Mouse (Mus musculus): ENCODE measurements around the gene Gtf2i. TPM values are rescaled to one million over a fixed set of nuclear protein-coding genes. Genes with fewer than 3 reads are reported as not detected.

Gtf2i gene
- polyA plus RNA-seq, 1 experiment from 2014 or later: 127 TPM

Small RNA genes lying within 50 kb of the gene (microRNA-seq; reads per million reads assigned to microRNA genes)
- not detected for gene Mir3965

Other genes with a start within 250 kb of the Gtf2i start
- gene Castor2, start 215.0 kb downstream of the Gtf2i start, polyA plus RNA-seq (2015; fragmentation: Nextera tagmentation; extraction: Ambion mirVana): 5.3 and 6.4 TPM in 2 replicates
- gene Rcc1l, start 138.0 kb downstream of the Gtf2i start, polyA plus RNA-seq (2015; fragmentation: Nextera tagmentation; extraction: Ambion mirVana): 24.3 and 25.4 TPM in 2 replicates
- gene Gtf2ird2, start 130.7 kb downstream of the Gtf2i start, polyA plus RNA-seq (2015; fragmentation: Nextera tagmentation; extraction: Ambion mirVana): 5.8 and 6.3 TPM in 2 replicates
- 2.7 and 3.1 TPM in 2 replicates for gene Ncf1, start 85.1 kb downstream of the Gtf2i start, polyA plus RNA-seq (2015; fragmentation: Nextera tagmentation; extraction: Ambion mirVana)
- 53.4 and 56.5 TPM in 2 replicates for gene Gtf2ird1, start 142.0 kb upstream of the Gtf2i start, polyA plus RNA-seq (2015; fragmentation: Nextera tagmentation; extraction: Ambion mirVana)
- 1.5 and 2.0 TPM in 2 replicates for gene Clip2, start 237.7 kb upstream of the Gtf2i start, polyA plus RNA-seq (2015; fragmentation: Nextera tagmentation; extraction: Ambion mirVana)
- not detected in 2 replicates for gene Syna, start 245.4 kb upstream of the Gtf2i start, polyA plus RNA-seq (2015; fragmentation: Nextera tagmentation; extraction: Ambion mirVana)

Data from heart, embryonic 13.5 days (tissue).